Mouse (Mus musculus): ENCODE results near the gene Tbl1xr1.

The Tbl1xr1 gene

GRCm38 (mm10) chr3:22221557-22221956 lies 145.1 kb downstream of the Tbl1xr1 start:
- DNase-seq: no peak

DNA sequence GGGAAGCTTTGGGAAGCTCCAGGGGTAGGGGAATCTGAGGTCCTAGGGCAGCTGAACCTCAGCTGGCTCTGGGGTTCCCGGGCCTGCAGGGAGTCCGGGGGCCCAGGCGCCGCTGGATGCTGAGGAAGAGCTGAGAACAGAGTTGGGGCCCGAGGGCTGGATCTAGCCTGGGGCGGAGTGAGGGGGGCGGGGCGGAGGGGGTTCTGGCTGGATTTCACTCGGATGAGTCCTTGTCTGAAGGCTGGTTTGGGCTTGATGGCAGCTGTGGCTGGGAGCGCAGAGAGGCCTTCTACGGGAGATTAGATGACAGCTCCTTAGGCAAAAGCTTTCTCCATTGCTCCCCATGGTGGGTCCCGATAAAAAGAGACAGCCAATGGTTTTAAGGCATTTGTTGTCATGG lies 145.9 kb downstream of the Tbl1xr1 start:
- no peak for DNase-seq

DNA sequence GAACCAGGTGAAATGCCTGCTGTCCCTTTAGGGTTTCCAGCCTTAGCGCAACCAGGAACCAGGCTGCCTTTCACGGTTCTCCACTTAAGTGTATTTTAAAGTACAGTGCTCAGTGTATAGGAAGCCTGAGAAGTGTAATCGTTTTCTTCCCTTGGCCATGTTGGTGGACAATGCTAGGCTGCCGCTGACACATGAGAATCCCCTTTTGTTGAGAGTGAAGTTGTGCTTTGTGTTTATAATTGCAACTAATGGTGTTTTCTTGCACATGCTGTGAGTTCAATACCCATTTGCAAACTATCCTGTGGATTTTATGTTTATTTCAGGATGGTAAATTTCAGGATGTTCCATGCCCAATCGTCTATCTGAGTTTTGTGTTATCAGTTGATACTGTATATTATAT lies 146.6 kb downstream of the Tbl1xr1 start:
- no peak for DNase-seq

GRCm38 (mm10) chr3:22228052-22228451 lies 151.6 kb downstream of the Tbl1xr1 start:
- DNase-seq: no peak

GRCm38 (mm10) chr3:22230635-22231034 lies 154.2 kb downstream of the Tbl1xr1 start:
- DNase-seq: no peak

GRCm38 (mm10) chr3:22238106-22238900 lies 161.9 kb downstream of the Tbl1xr1 start:
- DNase-seq: no peak

Data from kidney, adult 18-20 months (tissue).